Mouse (Mus musculus) kidney, postnatal 36 days (tissue): ENCODE measurements at regions not wholly inside any gene's neighbourhood (a gene's known extent, or its start where the extent isn't known, plus 50 kb on each side); places are given as distances from the start of the nearest gene placed in this dataset.

Experiments used
- DNase-seq, 2 experiments: peaks; one replicate each; pipeline ENCODE4 v3.0.0; 2021 to 2022; ENCODE audit warnings: mixed read lengths in 2 of 2

DNA sequence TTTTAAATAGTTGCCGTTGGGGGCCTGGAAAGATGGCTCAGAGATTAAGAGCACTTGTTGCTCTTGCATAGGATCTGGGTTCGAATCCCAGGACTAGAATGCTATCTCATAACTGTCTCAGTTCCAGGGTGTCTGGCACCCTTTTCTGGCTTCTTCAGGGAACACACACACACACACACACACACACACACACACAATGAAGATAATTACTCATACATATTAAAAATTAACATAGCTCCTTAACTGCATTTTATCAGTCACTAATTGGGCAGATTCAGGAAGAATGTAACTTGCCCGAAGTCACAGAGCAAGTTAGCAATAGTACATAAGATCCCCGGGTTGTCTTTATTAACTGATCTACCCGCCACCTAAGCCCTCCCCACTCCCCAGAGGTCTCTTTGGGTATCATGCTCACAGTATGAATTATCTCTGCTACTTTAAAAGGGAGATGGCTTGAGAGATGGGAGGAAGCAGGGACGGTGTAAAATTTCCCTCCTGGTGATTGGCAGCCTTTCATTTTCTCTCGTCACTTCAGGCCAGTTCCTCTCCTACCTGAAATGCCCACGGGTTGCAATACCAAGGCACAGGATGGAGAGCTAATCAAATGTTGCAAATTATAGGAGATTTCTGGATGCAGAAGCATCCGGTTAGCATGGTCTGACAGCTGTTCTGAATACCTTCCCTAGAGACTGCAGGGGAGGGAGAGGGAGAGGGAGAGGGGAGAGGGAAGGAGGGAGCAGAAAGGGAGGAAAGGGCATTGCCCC lies 258.3 kb downstream of the Cd83 start:
- peak in 1 of 2 experiments; percentile 49 for DNase-seq

DNA sequence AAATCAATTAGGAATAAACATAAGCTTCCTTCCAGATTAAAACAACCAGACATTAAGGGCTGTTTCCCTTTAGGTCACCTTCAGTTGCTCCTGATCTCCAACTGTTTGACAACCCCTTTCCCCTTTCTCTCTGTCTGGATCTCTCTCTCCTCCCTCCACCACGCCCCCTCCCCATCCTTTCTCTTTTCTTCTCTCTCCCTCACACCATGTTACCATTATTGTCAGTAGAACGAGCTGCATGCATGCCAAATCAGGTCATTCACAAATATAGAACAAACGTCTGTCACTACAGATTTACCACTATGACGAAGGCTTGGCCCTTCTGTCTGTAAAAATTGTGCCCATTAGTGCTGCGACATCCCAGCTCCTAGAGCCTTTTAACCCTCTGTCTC lies 258.9 kb downstream of the Cd83 start:
- DNase-seq, result no peak

DNA sequence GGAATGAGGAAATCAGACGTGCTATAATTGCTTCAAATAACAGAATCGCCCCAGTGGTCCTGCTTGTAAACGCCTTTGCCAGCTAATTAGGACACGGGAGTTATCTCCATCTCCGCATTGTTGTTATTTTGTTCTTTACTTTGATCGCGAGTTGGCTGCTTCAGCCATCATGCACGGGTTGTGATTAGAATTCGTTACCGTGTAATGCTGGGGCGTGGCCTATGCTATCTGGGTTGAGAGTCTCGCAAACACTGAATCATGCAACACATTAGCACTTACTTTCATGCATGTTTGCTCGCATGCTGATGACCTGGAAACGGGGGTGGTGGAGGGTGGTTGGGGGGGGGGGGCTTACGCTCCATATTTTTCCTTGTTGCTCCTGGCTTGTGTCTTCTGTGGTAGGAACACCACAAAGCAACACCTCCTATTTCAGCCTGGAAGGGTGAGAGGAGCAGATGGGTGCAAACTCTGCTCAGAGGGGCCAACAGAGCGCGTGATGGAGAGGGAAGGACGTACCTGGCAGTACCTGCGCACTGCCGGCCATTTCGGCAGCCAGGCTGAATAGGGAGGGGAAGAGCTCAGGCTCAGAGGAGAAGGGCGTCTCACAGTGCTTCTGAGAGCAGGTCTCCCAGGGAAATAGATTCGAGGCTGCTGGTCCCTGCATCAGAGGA lies 260.1 kb downstream of the Cd83 start:
- DNase-seq, result no peak

DNA sequence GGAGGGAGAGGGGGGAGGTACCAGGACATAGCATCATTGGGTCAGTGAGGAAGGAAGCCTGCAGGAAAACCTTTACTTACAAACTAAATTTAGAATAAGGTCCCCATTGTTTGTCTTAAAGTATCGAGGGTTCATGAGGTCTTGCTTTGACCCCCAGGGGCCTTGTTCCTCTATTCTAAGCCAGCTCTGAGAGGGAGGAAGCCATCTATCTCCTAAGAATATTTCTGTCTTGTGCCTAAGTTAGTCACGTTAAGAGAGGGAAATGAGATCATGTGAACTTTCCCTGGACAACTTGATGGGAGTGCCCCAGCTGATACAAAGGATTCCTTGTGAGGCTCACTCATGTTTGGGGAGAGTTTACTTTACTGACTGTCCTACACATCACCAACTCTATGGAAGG lies 261.9 kb downstream of the Cd83 start:
- peak; percentile 45 to 79 for DNase-seq

DNA sequence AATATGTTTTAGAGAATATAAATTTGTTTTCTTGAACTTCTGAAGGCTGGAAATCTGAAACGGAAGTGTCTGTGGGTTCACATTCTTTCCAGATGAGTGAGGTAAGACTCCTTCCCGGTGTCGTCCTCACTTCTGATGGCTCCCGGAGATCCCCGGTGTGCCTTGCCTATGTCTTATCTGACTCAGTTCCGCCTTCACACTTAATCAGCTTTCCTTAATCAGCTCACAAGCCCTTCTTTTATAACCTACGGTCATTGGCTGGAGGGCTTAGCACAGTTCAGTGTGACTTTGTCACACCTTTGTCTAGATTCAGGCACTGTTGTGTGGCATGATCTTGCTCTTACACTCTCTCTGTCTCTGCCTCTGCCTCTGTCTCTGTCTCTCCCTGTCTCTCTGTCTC lies 269.6 kb downstream of the Cd83 start:
- no peak for DNase-seq

DNA sequence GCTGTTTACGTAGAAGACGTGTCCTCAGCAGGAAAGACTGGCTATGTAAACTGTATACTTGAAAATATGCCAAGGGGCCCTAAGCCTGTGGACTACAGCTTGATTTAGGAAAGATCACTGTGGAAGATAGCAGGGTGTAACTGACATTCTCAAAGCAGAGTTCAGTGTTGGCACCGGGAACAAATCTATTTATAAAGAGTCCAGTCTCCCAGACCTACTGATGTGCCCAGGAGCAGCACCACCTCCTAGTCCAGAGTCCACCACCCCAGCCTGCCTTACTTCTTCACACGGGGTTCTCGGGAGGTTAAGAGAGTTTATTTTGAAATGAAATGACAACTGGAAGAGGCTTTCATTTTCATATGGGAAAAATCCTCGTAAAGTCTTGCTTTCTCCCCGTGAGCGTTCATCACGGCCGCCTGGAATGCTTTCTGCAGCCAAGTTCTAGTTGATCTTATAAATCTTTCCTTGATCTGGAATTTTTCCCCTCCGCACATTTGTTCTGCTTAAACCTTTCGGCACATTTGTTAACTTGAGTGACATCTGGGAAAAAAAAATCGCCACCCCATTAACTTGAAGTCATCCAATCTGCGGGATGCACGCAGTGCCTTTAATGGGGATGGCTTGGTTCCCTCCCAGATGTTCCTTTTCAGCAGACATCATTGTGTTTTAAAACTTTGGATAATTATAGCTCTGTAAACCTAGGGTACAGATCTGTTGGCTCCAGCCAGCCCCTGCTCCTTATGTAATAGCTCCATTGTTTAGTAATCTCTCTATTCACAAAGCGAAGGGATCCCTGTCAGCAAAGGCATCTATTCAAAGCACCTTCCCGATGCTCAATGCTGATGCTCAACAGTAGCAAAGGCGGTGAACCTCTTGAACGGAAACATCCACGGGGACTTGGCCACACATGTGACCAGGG lies 271.3 kb downstream of the Cd83 start:
- peak; percentile 75 to 88 for DNase-seq

DNA sequence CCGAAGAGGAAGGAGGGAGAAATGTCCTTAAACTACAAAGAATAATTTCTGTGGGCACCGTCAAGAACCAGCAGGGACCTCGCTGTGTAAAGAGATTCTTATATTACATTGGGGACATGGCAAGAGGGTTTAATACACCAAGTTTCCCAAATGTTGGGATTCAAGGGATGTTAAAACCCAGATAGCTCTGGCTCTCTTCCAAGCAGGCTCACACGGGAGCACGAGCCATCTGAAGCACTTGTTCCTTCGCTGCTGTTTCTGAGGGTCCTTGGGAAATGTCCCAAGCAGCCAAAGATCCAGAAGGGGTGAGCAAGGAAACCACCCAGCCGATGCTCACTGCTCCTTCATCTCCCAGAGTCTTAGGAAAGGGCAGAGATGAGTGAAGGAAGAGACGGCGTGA lies 272.1 kb downstream of the Cd83 start:
- no peak for DNase-seq

DNA sequence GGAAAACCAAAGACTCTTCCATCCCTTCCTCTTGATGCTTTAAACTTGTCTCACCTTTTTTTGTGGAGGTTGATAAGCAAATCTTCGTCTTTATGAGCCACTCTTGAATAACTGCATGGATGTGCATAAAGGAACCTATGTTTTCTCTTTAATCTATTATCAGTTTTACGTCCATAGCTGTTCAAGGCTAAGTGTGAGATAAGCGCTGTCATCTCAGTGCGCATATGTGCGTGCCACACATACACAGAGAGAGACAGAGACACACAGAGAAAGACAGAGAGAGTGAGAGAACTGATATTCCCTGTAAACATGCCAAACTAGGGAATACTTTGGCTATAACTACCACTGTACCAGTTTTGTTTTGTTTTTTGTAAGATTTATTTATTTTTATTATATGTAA lies 273.0 kb downstream of the Cd83 start:
- no peak for DNase-seq

DNA sequence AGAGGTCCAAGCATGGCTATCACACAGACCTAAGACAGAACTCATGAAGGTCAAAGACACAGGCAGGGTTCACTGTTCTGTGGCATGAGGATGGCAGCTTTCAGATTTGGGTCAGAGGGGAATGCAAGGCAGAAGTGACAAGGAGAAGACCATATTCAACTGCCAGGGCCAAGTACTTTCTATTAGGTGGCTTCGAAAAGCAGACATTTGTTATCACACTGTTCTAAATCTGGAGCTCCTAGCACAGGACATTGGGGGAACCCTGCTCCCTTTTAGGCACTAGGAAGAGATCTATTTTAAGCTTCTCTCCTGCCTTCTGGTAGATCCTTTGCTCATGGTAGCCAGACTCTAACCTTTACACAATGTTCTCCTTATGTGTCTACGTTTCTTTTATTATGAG lies 273.7 kb downstream of the Cd83 start:
- DNase-seq, result no peak

DNA sequence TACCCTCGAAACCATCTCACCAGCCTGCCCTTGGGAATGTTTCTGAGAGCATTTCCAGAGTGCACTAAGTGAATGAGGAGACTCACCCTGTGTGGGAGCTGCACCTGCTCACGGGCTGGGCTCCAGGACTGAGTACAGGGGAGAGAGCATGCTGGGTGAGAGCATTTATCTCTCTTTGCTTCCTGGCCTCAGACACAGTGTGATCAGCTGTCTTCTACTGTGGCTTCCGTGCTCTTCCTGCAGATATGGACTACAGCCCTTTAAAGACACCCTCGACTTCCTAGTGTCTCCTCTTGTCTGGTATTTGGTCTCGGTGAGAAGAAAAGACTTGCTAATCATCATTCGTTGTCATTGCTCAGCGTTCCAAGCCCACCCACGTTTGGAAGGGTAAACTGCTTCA lies 274.9 kb downstream of the Cd83 start:
- DNase-seq, result no peak

DNA sequence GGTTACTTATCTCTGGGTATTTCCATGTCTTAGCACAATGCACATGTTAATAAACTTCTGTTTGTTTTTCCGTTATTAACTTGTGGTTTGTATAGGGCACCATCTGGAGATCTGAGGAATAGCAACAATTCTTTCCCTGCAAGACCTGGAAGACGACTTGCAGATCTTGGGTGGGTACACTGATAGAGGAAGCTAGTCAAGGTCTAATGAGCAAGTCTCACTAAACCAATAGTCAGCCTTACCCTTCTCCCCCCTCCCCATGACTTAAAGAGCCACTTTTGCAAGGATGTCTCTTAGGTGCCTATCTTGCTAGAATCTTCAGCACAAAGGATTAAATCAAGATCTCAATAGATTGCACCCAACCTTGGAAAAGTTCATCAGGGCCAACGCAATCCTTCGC lies 276.7 kb downstream of the Cd83 start:
- DNase-seq, result no peak

DNA sequence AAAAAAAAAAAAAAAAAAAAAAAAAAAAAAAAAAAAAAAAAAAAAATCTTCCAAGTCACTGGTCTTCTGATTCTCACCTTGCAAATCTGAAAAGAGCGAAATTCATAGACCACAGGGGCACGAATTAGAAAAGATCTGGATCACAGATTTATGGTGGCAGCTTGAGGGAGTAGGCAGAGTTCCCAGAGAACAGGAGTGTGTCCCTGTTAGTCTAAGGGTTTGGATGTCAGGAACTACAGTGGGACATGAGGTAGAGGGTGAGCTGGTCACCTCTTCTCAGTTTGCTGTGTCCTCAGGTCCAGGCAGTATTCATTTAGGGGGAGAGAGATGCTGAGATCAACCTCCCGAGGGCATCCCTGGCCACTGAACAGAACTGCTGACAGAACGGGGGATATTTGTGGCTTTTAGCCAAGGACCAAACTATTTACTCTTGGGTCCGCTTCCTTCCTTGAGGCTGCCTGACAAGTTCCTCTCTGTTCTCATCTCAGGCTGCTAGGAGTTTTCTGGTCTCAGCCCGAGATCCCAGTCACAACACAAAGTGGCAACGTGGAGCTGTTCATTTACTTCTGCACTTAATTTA lies 277.2 kb downstream of the Cd83 start:
- DNase-seq, result peak; percentile 22 to 43

DNA sequence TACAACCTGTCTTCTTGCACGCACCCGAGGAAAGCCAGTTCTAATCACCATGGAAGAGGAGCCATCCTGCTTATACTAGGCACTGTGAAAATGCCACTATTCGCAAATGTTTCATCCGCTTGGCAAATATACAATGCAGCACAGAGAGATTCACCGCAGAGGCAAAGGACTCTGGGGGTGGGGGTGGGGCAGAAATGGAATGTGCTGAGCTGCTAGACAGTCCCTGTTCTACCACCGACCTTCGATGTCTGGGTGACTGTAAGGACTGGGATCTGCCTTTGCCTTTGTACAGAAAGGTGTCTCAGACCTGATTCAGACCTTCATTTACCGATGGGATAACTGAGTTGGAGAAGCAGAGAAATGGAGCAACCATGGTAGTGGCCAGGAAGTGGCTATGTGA lies 278.7 kb downstream of the Cd83 start:
- peak; percentile 41 to 47 for DNase-seq

DNA sequence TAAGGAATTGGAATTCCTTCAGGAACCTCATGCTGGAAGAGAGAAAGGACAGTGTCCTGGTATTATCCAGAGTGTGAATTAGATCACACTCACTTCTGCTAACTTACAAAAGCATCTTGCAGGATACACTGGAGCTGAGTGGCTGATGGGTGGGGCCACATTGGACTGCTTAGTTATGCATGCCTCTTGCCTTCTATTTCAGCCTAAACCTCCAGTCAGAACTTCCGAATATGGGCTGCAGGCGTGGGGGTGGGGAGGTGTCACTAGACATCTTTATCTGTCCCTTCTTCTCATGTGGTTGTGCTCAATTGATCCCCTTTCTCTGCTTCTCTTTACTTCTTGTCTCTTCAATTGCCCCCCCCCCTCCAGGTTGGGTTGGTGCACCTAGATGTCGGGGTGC lies 279.5 kb downstream of the Cd83 start:
- DNase-seq, result no peak

DNA sequence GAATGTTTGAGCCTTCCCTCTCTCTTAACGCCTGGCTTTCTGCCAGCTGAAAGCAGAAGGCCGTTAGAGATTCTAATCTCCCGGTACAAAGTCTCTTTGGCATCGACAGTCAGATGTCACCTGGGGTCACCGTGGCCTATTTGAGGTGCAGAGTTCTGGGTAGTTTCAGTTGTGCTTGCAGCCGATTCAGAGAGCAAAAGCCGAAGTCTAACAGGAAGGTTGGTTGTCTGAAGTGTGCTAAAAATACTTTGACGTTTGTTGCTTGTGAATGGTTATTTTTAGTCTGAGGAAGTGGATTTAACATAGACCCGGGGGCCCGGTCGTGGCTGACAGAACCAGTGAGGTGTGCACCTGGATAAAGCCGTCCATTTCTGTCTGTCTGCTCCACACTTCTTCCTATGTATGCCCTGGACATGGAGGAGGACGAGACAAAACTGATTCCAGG lies 281.2 kb downstream of the Cd83 start:
- peak; percentile 87 to 93 for DNase-seq

DNA sequence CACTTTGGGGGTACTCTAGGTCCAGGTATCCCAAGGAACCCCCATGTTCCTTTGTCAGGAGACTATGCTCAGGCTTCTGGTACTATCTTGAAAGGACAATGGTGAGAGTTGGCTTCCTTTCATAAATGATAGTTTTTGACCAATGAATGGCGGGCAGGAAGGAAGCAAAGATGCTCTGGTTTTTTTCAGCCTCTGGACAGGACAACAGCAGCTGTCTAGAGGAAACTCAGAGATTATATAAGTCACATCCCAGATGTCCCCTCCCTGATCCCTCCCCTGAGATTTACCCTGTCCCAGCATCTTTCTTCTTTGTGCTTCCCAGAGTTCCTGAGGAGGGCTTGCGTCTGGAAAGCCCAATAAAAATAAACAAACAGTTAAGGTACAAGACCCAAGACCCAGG lies 282.7 kb downstream of the Cd83 start:
- DNase-seq, result peak in 1 of 2 experiments; percentile 39

DNA sequence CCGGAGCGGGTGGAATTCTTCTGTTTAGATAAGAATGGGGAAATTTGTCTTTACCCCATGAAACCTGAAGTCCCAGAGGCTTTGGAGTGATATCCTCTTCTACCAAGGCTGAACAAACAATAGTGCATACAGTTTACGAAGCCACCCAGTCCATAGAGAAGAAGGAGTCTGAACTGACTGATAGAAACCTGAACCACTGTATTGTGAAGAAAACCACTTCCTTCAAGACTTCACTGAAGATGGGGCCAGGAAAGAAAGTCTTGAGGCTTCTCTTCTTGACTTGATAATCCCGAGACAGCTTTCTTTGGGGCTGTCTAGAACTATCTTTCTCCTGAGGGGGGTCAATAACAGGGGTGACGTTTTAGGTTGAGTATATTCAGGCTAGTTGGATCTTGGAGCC lies 284.4 kb downstream of the Cd83 start:
- DNase-seq, result no peak

DNA sequence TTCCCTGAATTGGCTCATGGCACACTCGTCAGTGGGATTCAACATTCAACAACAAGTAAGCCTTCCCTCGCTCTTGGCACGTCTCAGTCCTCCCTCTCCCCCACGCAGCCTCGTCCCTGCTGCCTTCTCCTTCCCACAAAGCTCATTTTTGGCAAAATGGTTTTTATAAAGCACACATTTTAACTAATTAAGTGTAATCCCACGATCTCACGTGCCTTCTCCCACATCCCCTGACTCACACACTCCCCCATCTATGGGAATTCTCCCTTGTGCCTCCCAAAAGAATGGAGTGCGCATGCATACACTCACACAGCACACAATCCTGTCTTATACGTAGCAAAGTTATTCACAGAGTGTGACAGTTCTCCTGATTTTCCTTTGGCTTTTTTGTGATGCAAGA lies 288.5 kb downstream of the Cd83 start:
- no peak for DNase-seq

DNA sequence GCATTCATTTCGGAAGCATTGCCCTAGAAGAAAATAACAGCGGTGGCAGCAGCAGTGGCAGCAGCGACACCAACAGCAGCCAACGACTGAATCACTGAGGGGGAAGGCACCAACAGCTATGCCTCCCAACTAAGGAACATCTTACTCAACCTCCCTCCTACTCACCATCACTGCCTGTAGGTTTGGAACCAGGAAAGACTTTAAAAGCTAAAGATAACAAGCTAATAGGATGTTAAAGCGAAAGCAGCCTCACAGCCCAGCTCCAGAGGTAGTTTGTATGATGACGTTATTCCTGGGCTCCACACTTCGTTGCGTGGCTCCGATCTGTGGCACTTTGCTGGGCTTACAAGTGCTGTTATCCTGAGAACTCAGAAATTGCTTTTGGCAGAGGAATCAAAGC lies 289.6 kb downstream of the Cd83 start:
- no peak for DNase-seq

DNA sequence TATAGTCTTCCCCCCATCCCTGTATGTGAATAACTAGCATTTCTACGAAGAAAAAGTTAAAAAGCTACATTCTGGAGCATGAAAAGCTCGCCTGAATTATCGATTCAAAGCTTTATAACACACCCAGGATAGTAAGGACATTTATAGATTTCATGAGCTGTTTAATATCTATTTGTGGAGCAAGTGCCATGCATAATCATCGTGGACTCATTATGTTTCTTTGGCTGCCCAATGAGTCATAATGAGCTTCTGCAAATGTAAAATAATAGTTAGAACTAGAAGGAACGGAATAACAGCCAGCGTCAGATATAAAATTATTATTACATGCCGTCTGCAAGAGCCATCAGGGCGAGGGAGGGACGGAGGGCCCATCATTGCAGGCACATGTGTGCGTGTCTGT lies 292.4 kb downstream of the Cd83 start:
- DNase-seq, result no peak

DNA sequence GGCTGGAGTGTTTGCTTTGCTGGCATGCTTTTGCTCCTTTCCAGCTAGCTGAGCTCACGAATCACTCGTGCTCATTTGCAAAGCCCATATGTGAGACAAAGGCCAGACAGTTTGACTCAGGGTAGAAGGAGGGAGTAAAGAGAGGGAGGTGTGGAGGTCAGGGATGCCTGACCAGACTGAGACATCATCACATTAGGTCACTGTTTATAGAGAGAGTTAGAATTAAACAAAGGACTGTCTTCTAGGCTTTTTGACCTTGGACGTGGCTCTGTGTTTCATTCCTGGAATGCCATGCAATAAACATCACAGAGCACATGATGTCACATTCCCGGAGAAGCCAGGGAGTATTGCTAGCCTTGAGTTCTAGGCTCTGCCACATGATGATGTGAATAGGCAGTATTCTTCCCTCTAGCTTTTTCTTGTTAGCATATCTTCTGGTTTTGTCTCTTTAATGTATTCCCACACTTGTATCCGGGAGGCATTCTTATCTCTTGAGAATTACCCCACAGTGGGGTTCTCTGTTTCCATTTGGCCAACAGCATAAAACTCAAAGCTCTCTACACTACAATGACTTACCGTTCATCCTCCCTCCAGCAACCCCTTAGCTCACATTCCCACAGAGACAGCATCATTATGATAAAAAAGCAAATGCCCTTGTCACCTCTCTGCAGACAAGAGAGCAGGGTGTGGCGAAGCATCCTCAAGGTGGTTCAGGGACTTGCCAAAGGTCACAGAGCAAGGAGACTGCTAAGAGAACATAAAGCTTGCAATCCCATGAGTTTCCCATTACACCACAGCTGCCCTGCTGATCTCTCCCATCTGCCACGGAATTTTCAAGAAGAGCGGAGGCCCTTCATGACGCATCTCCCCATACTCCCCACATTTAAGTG lies 301.3 kb downstream of the Cd83 start:
- no peak for DNase-seq

DNA sequence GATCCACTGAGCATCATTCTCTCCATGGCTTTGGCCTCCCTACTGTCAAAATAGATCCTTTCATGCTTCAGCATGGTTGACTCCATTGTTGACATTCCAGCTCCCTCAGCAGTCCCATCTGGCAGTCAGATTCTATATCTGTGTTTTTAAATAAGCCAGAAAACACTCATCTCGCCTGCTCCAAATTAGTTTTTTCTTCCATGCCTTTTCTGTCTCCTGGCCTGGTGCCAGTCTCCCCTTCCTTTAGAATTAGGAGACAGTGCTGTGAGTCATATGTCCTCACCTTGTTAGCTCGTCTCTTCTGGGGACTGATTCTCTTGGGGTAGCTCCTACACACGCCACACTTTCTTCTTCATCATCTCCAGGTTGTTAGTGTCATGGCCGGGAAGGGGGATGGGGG lies 302.2 kb downstream of the Cd83 start:
- peak in 1 of 2 experiments; percentile 17 for DNase-seq
